Mouse (Mus musculus): Measurements from ENCODE around the gene Bckdk. TPM values are rescaled to one million over a fixed set of nuclear protein-coding genes. Genes with fewer than 3 reads are reported as not detected.
A peak's percentile ranks its signal among the peaks of the same experiment; 100 is the strongest.

Bckdk gene
- 67.1 and 72.5 TPM in 2 replicates for polyA plus RNA-seq (2015; fragmentation: Nextera tagmentation; extraction: Ambion mirVana)

- ATAC-seq, result peak; percentile 95
- Histone ChIP-seq H3K4me1 (ENCODE audit: control insufficient read depth, insufficient read depth, low read depth, low read length) (peaks cover 9% of the 10 kb centered on the region), H3K4me2 (ENCODE audit: low read length) (peak within 1 kb of the TSS; percentile 59), H3K9ac (ENCODE audit: low read depth, low read length) (peak within 1 kb of the TSS; percentile 83), H3K4me3 (ENCODE audit: low read length) (peak within 1 kb of the TSS; percentile 69), H3K27me3 (replicated peaks; ENCODE audit: control insufficient read depth, insufficient read depth, low read length) (no peaks in the 10 kb centered on the region), H3K27ac (ENCODE audit: low read depth, low read length) (peak within 1 kb of the TSS; percentile 88), H3K9me3 (ENCODE audit: control insufficient read depth, low read length) (no peaks in the 10 kb centered on the region), H3K36me3 (ENCODE audit: control insufficient read depth, insufficient read depth, low read length) (peaks cover 22% of the 10 kb centered on the region)
- 9% methylated on average over 31 of the region's 38 CpGs for WGBS
Observed at GRCm38 (mm10) chr7:127903971-127904796, at the start of gene Bckdk. Bckdk (plus strand) TSS chr7:127904082.

GRCm38 (mm10) chr7:127858258-127858657 is 45.6 kb upstream of the Bckdk start:
- Histone ChIP-seq H3K4me1 (ENCODE audit: control insufficient read depth, insufficient read depth, low read depth, low read length) (no peaks in the 10 kb centered on the region), H3K9ac (ENCODE audit: low read depth, low read length) (no peak overlapping the region), H3K9me3 (ENCODE audit: control insufficient read depth, low read length) (no peaks in the 10 kb centered on the region), H3K36me3 (ENCODE audit: control insufficient read depth, insufficient read depth, low read length) (no peaks in the 10 kb centered on the region), H3K27me3 (replicated peaks; ENCODE audit: control insufficient read depth, insufficient read depth, low read length) (no peaks in the 10 kb centered on the region), H3K4me2 (ENCODE audit: low read length) (no peak overlapping the region), H3K4me3 (ENCODE audit: low read length) (no peak overlapping the region), H3K27ac (ENCODE audit: low read depth, low read length) (no peak overlapping the region)
- 93% methylated on average over 6 of the region's 6 CpGs for WGBS
- ATAC-seq, result no peak

GRCm38 (mm10) chr7:127866434-127866833 is 37.4 kb upstream of the Bckdk start:
- no peak overlapping the region for H3K27ac ChIP-seq (ENCODE audit: low read depth, low read length)
- no peak overlapping the region for H3K4me2 ChIP-seq (ENCODE audit: low read length)
- WGBS, result 95% methylated on average over 10 of the region's 12 CpGs
- H3K9ac ChIP-seq (ENCODE audit: low read depth, low read length), result no peak overlapping the region
- no peak for ATAC-seq
- no peaks in the 10 kb centered on the region for H3K27me3 ChIP-seq (replicated peaks; ENCODE audit: control insufficient read depth, insufficient read depth, low read length)
- no peaks in the 10 kb centered on the region for H3K9me3 ChIP-seq (ENCODE audit: control insufficient read depth, low read length)
- H3K4me3 ChIP-seq (ENCODE audit: low read length), result no peak overlapping the region
- no peaks in the 10 kb centered on the region; the same call in 1 of the 2 replicates for H3K4me1 ChIP-seq (ENCODE audit: control insufficient read depth, insufficient read depth, low read depth, low read length)
- H3K36me3 ChIP-seq (ENCODE audit: control insufficient read depth, insufficient read depth, low read length), result peaks cover 24% of the 10 kb centered on the region

- no peak overlapping the region for H3K27ac ChIP-seq (ENCODE audit: low read depth, low read length)
- no peak for ATAC-seq
- H3K9ac ChIP-seq (ENCODE audit: low read depth, low read length), result no peak overlapping the region
- no peaks in the 10 kb centered on the region; the same call in 1 of the 2 replicates for H3K4me1 ChIP-seq (ENCODE audit: control insufficient read depth, insufficient read depth, low read depth, low read length)
- peaks cover 24% of the 10 kb centered on the region for H3K36me3 ChIP-seq (ENCODE audit: control insufficient read depth, insufficient read depth, low read length)
- H3K4me2 ChIP-seq (ENCODE audit: low read length), result no peak overlapping the region
- H3K4me3 ChIP-seq (ENCODE audit: low read length), result no peak overlapping the region
- no peaks in the 10 kb centered on the region for H3K27me3 ChIP-seq (replicated peaks; ENCODE audit: control insufficient read depth, insufficient read depth, low read length)
- H3K9me3 ChIP-seq (ENCODE audit: control insufficient read depth, low read length), result no peaks in the 10 kb centered on the region
- 97% methylated on average over 18 of the region's 18 CpGs for WGBS
Observed at GRCm38 (mm10) chr7:127867641-127868040, 36.2 kb upstream of the Bckdk start.

GRCm38 (mm10) chr7:127869149-127869810 is 34.6 kb upstream of the Bckdk start:
- 54% methylated on average over 3 of the region's 3 CpGs for WGBS
- Histone ChIP-seq H3K27me3 (replicated peaks; ENCODE audit: control insufficient read depth, insufficient read depth, low read length) (no peaks in the 10 kb centered on the region), H3K36me3 (ENCODE audit: control insufficient read depth, insufficient read depth, low read length) (peaks cover 24% of the 10 kb centered on the region), H3K27ac (ENCODE audit: low read depth, low read length) (no peak overlapping the region), H3K4me1 (ENCODE audit: control insufficient read depth, insufficient read depth, low read depth, low read length) (peaks cover 15% of the 10 kb centered on the region), H3K4me3 (ENCODE audit: low read length) (no peak overlapping the region), H3K4me2 (ENCODE audit: low read length) (no peak overlapping the region), H3K9me3 (ENCODE audit: control insufficient read depth, low read length) (no peaks in the 10 kb centered on the region), H3K9ac (ENCODE audit: low read depth, low read length) (no peak overlapping the region)
- ATAC-seq, result peak; percentile 56; the same call in 1 of the 2 replicates

- Histone ChIP-seq H3K27me3 (replicated peaks; ENCODE audit: control insufficient read depth, insufficient read depth, low read length) (no peaks in the 10 kb centered on the region), H3K4me3 (ENCODE audit: low read length) (no peak overlapping the region), H3K27ac (ENCODE audit: low read depth, low read length) (no peak overlapping the region), H3K4me1 (ENCODE audit: control insufficient read depth, insufficient read depth, low read depth, low read length) (peaks cover 19% of the 10 kb centered on the region), H3K9ac (ENCODE audit: low read depth, low read length) (no peak overlapping the region), H3K36me3 (ENCODE audit: control insufficient read depth, insufficient read depth, low read length) (peaks cover 19% of the 10 kb centered on the region), H3K9me3 (ENCODE audit: control insufficient read depth, low read length) (no peaks in the 10 kb centered on the region), H3K4me2 (ENCODE audit: low read length) (no peak overlapping the region)
- no peak for ATAC-seq
- 76% methylated on average over 5 of the region's 5 CpGs for WGBS
Observed at GRCm38 (mm10) chr7:127870136-127870821, 33.6 kb upstream of the Bckdk start.

GRCm38 (mm10) chr7:127874812-127875626 is 28.9 kb upstream of the Bckdk start:
- Histone ChIP-seq H3K27me3 (replicated peaks; ENCODE audit: control insufficient read depth, insufficient read depth, low read length) (no peaks in the 10 kb centered on the region), H3K9ac (ENCODE audit: low read depth, low read length) (peak overlapping the region; percentile 94), H3K4me1 (ENCODE audit: control insufficient read depth, insufficient read depth, low read depth, low read length) (peaks cover 27% of the 10 kb centered on the region), H3K36me3 (ENCODE audit: control insufficient read depth, insufficient read depth, low read length) (peaks cover 15% of the 10 kb centered on the region), H3K4me2 (ENCODE audit: low read length) (peak overlapping the region; percentile 76), H3K27ac (ENCODE audit: low read depth, low read length) (peak overlapping the region; percentile 98), H3K4me3 (ENCODE audit: low read length) (peak overlapping the region; percentile 83), H3K9me3 (ENCODE audit: control insufficient read depth, low read length) (no peaks in the 10 kb centered on the region)
- ATAC-seq, result peak; percentile 38
- WGBS, result 4% methylated on average over 20 of the region's 20 CpGs

GRCm38 (mm10) chr7:127875627-127876001 is 28.3 kb upstream of the Bckdk start:
- Histone ChIP-seq H3K4me2 (ENCODE audit: low read length) (peak overlapping the region; percentile 76), H3K27me3 (replicated peaks; ENCODE audit: control insufficient read depth, insufficient read depth, low read length) (no peaks in the 10 kb centered on the region), H3K9me3 (ENCODE audit: control insufficient read depth, low read length) (no peaks in the 10 kb centered on the region), H3K27ac (ENCODE audit: low read depth, low read length) (peak overlapping the region; percentile 98), H3K9ac (ENCODE audit: low read depth, low read length) (peak overlapping the region; percentile 94), H3K4me1 (ENCODE audit: control insufficient read depth, insufficient read depth, low read depth, low read length) (peaks cover 27% of the 10 kb centered on the region), H3K4me3 (ENCODE audit: low read length) (peak overlapping the region; percentile 83), H3K36me3 (ENCODE audit: control insufficient read depth, insufficient read depth, low read length) (peaks cover 21% of the 10 kb centered on the region)
- peak; percentile 97 for ATAC-seq
- under 1% methylated on average over 43 of the region's 43 CpGs for WGBS
